Mouse (Mus musculus): ENCODE measurements around the gene Hspg2.
"Not testable (repeated sequence)": the region's sequence is repeated elsewhere in the genome, so short reads cannot be mapped to it uniquely, and the experiment has no call there.

The Hspg2 gene

DNA sequence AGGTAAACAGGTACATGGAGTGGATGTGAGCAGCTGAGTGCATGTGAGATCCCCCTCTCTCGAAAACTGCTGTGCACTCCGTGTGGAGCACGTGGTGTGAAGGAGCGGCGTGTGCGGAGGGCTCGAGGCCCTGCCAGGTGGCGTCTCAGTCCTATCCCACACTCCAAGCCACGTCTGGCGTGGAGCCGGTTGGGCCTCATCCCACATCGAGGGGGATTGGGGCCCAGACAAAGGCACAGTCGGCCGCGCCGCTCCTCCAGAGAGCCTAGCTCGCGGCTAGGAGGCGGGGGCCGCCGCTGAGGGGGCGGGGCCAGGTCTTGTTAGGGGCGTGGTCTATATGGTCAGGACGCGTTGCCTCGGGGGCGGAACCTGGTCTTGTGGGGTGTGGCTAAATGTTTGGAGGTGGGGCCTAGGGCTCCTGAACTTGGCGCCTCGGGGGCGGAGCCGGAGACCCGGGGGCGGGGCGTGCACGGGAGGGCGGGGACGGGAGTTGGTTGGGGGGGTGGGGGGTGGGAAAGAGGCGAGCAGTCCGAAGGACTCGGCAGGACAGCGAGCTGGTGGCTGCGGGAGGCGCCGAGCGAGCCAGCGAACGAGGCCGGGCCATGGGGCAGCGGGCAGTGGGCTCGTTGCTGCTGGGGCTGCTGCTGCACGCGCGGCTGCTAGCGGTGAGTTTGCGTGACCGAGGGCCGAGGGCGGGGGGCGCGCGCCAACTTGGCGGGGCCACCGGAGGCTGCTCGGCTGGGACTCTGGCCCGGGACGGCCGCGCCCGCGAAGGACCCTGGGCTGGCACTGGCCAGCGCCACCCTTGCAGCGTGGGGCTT lies at the start of gene Hspg2:
Gene Hspg2 (plus strand): TSS at position 510 of the 821 bp plus-strand sequence.
- DNase-seq, result peak; percentile 77 to 80

DNA sequence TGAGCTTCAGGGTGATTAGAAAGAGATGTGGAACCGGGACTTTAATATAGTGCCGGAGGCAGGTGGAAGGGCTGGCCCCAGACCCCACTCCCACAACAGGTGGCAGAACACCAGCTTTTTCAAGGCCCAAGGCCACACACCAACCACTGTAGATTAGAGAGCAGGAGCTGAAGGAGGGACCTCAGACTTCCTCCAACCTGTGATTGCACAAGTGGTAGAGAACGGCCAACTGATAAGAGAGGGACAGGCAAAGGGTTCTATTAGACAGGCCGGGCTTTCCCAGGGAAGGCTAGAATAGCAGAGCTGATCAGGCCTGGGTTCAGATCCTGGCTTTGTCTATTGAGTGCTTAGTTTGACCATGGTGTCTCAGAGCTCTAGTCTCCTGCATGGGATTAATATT lies 38.1 kb upstream of the Hspg2 start, which contains the start of gene Cela3b:
Gene Cela3b (minus strand): TSS at position 39 of the 400 bp plus-strand sequence.
- DNase-seq, result no peak

DNA sequence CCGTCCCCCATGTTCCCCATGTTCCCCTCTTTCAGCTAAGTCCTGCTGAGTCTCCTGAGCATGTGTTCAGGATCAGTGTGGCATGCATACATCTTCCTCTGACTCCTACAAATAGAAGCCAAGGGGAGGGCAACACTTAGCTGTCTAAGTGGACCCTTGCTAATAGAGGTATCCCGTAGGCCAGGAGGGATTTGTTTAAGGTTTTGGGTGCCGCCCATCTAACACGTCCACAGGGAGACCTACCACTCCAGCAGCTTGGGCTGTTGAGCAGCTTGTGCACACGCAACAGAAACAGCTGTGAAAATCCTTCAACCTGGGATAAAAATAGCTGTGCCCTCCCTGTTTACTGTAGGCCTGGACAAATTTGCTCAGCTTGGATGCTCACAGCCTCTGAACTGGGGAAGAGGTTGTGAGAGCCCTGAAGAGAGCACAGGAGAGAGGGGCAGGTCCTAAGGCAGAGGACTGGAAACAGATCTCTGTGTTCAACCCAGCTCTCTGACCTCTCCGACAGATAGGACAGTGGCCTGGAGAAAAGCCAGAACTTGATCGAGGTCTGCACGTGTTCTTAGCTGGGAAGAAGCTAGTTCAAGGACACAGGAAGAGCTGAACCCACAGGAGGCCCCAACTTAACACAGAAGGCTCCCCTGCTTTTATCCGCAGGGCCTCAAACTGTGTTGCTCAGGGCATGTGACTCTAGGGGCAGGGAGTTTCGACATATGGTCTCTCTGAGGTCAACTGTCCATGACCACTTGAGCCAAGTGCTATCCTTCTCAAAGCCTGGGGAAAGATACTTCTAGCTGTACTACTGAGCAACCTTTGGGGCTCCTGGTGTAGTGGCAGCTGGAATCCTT lies 35.6 kb upstream of the Hspg2 start:
- DNase-seq, result not testable (repeated sequence)

GRCm38 (mm10) chr4:137436979-137437669 lies 31.4 kb upstream of the Hspg2 start:
- no peak for DNase-seq

DNA sequence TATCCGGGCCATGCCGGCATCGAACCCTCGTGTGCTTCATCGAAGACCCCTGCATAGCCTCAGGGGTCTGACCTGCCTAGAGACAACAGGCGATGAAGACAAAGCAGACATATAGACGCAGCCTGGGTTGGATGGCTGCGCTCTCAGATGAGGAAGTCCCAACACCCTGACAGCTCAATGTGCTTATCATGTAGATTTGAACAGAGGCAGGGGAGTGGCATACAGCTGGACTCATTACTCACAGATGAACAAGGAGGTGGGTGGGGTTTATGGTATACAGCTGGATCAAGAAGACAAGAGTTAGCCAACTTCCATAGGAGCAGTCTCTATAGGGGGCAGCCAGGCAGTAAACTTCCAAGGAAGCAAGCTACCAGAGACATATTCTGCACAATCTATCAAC lies 29.7 kb upstream of the Hspg2 start:
- no peak for DNase-seq

- DNase-seq, result no peak
Observed at GRCm38 (mm10) chr4:137441332-137441731, 27.2 kb upstream of the Hspg2 start.

- DNase-seq, result no peak
Observed at GRCm38 (mm10) chr4:137443625-137444024, 24.9 kb upstream of the Hspg2 start.

DNA sequence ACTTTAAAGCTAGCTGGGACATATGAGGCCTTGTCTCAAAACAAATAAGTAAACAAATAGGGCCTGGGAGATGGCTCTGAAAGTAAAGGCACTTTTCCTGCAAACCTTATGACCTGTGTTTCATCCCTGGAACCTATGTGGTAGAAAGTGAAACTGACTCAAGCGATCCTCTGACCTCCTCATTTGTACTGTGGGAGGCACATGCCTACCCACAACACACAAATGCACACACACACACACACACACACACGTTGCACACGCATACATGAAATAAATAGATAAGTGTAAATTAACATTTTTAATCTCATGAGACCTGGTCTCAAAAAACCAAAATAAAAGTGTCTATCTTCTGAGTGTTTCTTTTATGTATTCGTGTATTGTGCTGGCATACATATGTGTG lies 22.7 kb upstream of the Hspg2 start:
- DNase-seq, result no peak

DNA sequence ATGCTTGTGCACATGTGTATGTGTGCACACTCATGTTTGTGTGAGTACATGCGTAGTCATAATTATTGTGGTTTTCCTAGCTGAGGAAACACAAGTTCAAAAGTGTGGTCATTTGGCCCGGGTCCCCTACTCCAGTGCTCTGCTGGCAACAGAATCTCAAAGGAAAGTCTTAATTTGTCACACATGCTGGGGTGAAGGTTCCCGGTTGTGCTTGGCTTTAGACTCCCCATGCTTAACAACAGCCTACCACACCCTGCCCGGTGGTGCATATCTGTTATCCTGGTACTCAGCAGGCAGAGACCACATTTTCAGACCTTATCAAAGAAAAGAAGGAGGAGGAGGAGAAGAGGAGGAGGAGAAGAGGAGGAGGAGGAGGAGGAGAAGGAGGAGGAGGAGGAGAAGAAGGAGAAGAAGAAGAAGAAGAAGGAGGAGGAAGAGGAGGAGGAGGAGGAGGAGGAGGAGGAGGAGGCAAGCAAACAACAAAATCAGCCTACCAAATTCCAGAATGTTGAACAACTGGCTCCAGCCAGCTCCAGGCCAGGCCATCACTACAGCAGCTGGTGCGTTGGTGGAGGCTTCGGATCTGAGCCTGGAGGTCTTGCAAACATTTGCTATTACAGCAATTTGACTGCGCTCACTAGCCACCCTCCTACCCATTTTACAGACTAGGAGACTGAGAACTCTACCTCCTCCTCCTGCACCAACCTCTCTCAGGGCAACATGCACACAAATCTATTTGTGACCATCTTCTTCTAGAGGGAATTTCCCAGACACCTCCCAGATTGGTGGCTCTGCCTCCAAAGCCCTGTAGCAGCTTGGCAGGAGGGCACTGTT lies 21.0 kb upstream of the Hspg2 start:
- DNase-seq, result no peak

- DNase-seq, result no peak
Observed at GRCm38 (mm10) chr4:137448197-137448596, 20.4 kb upstream of the Hspg2 start.

GRCm38 (mm10) chr4:137448641-137449040 lies 19.9 kb upstream of the Hspg2 start:
- no peak for DNase-seq

DNA sequence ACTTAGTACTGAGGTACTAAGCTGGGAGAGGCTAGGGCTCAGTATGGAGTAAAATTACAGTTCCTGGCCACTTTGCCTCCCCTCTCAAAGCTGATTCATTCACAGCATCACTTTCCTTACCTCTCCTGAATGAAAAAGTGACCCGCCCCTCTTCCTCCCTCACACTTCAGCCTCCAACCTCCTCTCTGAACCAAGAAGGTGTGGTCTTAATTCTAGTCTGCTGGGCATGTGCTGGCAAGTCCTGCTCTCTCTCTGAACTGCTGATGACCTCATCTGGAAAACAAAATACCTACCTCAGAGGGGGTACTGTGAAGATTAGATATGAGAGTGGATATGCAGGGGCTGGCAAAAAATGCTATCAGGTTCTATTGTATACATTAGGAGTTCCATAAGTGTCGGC lies 19.4 kb upstream of the Hspg2 start:
- no peak for DNase-seq

GRCm38 (mm10) chr4:137449715-137450114 lies 18.9 kb upstream of the Hspg2 start:
- DNase-seq, result no peak

- DNase-seq, result no peak
Observed at GRCm38 (mm10) chr4:137452190-137452589, 16.4 kb upstream of the Hspg2 start.

GRCm38 (mm10) chr4:137453234-137453767 lies 15.3 kb upstream of the Hspg2 start, which contains the start of gene 1700013G24Rik:
Gene 1700013G24Rik, plus strand, starts transcription at chr4:137453284.
- DNase-seq, result no peak

DNA sequence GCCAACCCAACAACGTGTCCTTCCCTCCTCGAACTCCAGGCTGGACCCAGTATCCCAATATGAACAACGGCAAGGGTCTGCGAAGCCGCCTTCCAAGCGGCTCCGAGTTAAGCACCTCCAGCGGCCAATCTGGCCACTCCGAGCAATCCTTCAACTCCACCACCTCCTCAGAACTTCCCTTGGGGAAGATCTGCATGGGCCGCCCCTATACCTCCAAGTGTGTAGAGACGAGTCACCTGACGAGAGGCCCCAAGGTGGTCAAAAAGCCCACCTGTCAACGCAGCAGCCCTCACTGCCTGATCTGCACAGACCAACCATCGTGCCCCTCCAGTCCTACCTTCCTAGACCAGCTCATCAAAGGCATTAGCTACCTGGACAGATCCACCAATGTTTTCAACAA lies 14.0 kb upstream of the Hspg2 start:
- no peak for DNase-seq

- DNase-seq, result no peak
Observed at GRCm38 (mm10) chr4:137456581-137456980, 12.0 kb upstream of the Hspg2 start.

GRCm38 (mm10) chr4:137457292-137457691 lies 11.3 kb upstream of the Hspg2 start:
- no peak for DNase-seq

GRCm38 (mm10) chr4:137458310-137458709 lies 10.3 kb upstream of the Hspg2 start:
- no peak for DNase-seq

GRCm38 (mm10) chr4:137458861-137459260 lies 9.7 kb upstream of the Hspg2 start:
- DNase-seq, result no peak

GRCm38 (mm10) chr4:137460676-137461075 lies 7.9 kb upstream of the Hspg2 start:
- no peak for DNase-seq

GRCm38 (mm10) chr4:137461217-137461616 lies 7.4 kb upstream of the Hspg2 start:
- no peak for DNase-seq

All from thymus, adult 18-20 months (tissue).